Mouse (Mus musculus) kidney, adult 2 months (tissue): ENCODE results near the gene Ifngr1.

Experiments used
- CTCF ChIP-seq: fragments of 200-500 bp; conservative IDR thresholded peaks from 2 replicates; pipeline ENCODE4 v1.5.1; 2011; ENCODE audit warnings: low read depth, mild to moderate bottlenecking, control low read depth, low read length, moderate library complexity, mixed read lengths; ENCODE audit not compliant: insufficient read depth, insufficient read length
- POLR2A ChIP-seq: fragments of 200-500 bp; IDR thresholded peaks from one replicate; pipeline ENCODE4 v1.6.1; 2011; ENCODE audit warnings: low read depth, low read length, control low read depth

GRCm38 (mm10) chr10:19621408-19622048, 29.8 kb downstream of the Ifngr1 start, which contains the start of gene Il22ra2:
- TF ChIP-seq CTCF (no peak), POLR2A (no peak)
